Mouse (Mus musculus) lung, adult 2 months (tissue): ENCODE measurements around the gene Phf7. TPM values are rescaled to one million over a fixed set of nuclear protein-coding genes. Genes with fewer than 3 reads are reported as not detected.
A peak's percentile ranks its signal among the peaks of the same experiment; 100 is the strongest.

Experiments used
- DNase-seq: peaks from one replicate; pipeline ENCODE4 v3.0.0; 2022
- H3K4me1 ChIP-seq: fragments of 200-500 bp; 2 replicates; pipeline ENCODE4 v1.6.1; 2011; ENCODE audit warnings: low read length; ENCODE audit not compliant: control insufficient read depth, insufficient read depth
- H3K4me3 ChIP-seq: fragments of 200-500 bp; replicated peaks from 2 replicates; pipeline ENCODE3; 2011; ENCODE audit warnings: low read depth, mild to moderate bottlenecking, control low read depth, low read length; ENCODE audit errors: extremely low read depth
- CTCF ChIP-seq: fragments of 200-500 bp; IDR thresholded peaks from 2 replicates; pipeline ENCODE4 v1.5.1; 2011; ENCODE audit warnings: mild to moderate bottlenecking, low read length, control low read depth; ENCODE audit not compliant: insufficient read depth
- POLR2A ChIP-seq: fragments of 200-500 bp; IDR thresholded peaks from 2 replicates; pipeline ENCODE4 v1.6.1; 2011; ENCODE audit warnings: low read depth, mild to moderate bottlenecking, control low read depth, low read length, borderline replicate concordance; ENCODE audit errors: extremely low read depth
- WGBS: fragments of 180-500 bp; shearing (Covaris S2); methylation state at CpG from one replicate; pipeline ENCODE4 v1.1.7; 2018; 5-methylcytosine and 5-hydroxymethylcytosine counted together
- polyA plus RNA-seq: library from polyadenylated mRNA; depleted of rRNA; stranded (reverse); fragments of >200 nt; gene quantifications from 2 replicates; pipeline ENCODE4 v1.2.3, GENCODE M21; 2012; rRNA removed

Phf7 gene
- polyA plus RNA-seq = 4.8 and 5.4 TPM in 2 replicates

GRCm38 (mm10) chr14:31251084-31251604, at the start of gene Phf7, which contains the start of gene Bap1:
Gene Phf7, minus strand, starts transcription at chr14:31251317.
Gene Bap1, plus strand, starts transcription at chr14:31251450.
- peak; percentile 97 for DNase-seq
- WGBS = under 1% methylated on average over 73 of the region's 75 CpGs
- TF ChIP-seq CTCF = no peak
- peak; percentile 59; the same call in 1 of the 2 replicates for TF ChIP-seq POLR2A

GRCm38 (mm10) chr14:31285728-31286127, 34.6 kb upstream of the Phf7 start:
- no peak for TF ChIP-seq POLR2A
- TF ChIP-seq CTCF = no peak
- H3K4me1 ChIP-seq = no peaks in the 10 kb centered on the region
- DNase-seq = no peak
- WGBS = 73% methylated on average over 8 of the region's 8 CpGs
- no peak overlapping the region for H3K4me3 ChIP-seq

More at GRCm38 (mm10) chr14:31251084-31251604, at the start of gene Phf7, which contains the start of gene Bap1:
- peaks cover 3% of the 10 kb centered on the region for H3K4me1 ChIP-seq
- peak within 1 kb of the TSS; percentile 97 for H3K4me3 ChIP-seq

- no peak overlapping the region for H3K4me3 ChIP-seq
- peak; percentile 74 for DNase-seq
- TF ChIP-seq POLR2A (no peak), CTCF (peak; percentile 95)
- no peaks in the 10 kb centered on the region; the same call in 1 of the 2 replicates for H3K4me1 ChIP-seq
- WGBS = 21% methylated on average over 7 of the region's 7 CpGs
Measured at GRCm38 (mm10) chr14:31272164-31272563, 21.0 kb upstream of the Phf7 start.

- TF ChIP-seq CTCF (no peak), POLR2A (no peak)
- H3K4me1 ChIP-seq = no peaks in the 10 kb centered on the region; the same call in 1 of the 2 replicates
- 94% methylated on average over 6 of the region's 6 CpGs for WGBS
- H3K4me3 ChIP-seq = no peak overlapping the region
- DNase-seq = no peak
Measured at GRCm38 (mm10) chr14:31271121-31271520, 20.0 kb upstream of the Phf7 start.

- DNase-seq = peak; percentile 9
- no peaks in the 10 kb centered on the region; the same call in 1 of the 2 replicates for H3K4me1 ChIP-seq
- no peak for TF ChIP-seq POLR2A
- no peak for TF ChIP-seq CTCF
- H3K4me3 ChIP-seq = no peak overlapping the region
- WGBS = 19% methylated on average over 28 of the region's 28 CpGs
Measured at GRCm38 (mm10) chr14:31269456-31270100, 18.5 kb upstream of the Phf7 start.

- DNase-seq = no peak
- Histone ChIP-seq H3K4me1 (no peaks in the 10 kb centered on the region; the same call in 1 of the 2 replicates), H3K4me3 (no peak overlapping the region)
- 68% methylated on average over 9 of the region's 9 CpGs for WGBS
- TF ChIP-seq POLR2A (no peak), CTCF (no peak)
Measured at GRCm38 (mm10) chr14:31268301-31269001, 17.3 kb upstream of the Phf7 start.

- no peak overlapping the region for H3K4me3 ChIP-seq
- H3K4me1 ChIP-seq = no peaks in the 10 kb centered on the region; the same call in 1 of the 2 replicates
- no peak for TF ChIP-seq CTCF
- no peak for TF ChIP-seq POLR2A
- DNase-seq = no peak
- WGBS = 85% methylated on average over 11 of the region's 11 CpGs
Measured at GRCm38 (mm10) chr14:31267649-31268048, 16.5 kb upstream of the Phf7 start.

GRCm38 (mm10) chr14:31260932-31261331, 9.8 kb upstream of the Phf7 start:
- TF ChIP-seq CTCF = no peak
- no peak for TF ChIP-seq POLR2A
- Histone ChIP-seq H3K4me1 (no peaks in the 10 kb centered on the region), H3K4me3 (no peak overlapping the region)
- WGBS = 88% methylated on average over 9 of the region's 9 CpGs
- no peak for DNase-seq

- DNase-seq = no peak
- WGBS = 93% methylated on average over 4 of the region's 4 CpGs
Measured at GRCm38 (mm10) chr14:31260374-31260773, 9.3 kb upstream of the Phf7 start.

GRCm38 (mm10) chr14:31258476-31259050, 7.4 kb upstream of the Phf7 start:
- Histone ChIP-seq H3K4me1 (no peaks in the 10 kb centered on the region), H3K4me3 (no peak overlapping the region)
- no peak for DNase-seq
- 92% methylated on average over 14 of the region's 14 CpGs for WGBS
- TF ChIP-seq CTCF (no peak), POLR2A (no peak)

More at GRCm38 (mm10) chr14:31260374-31260773, 9.3 kb upstream of the Phf7 start:
- Histone ChIP-seq H3K4me1 (no peaks in the 10 kb centered on the region), H3K4me3 (no peak overlapping the region)
- no peak for TF ChIP-seq CTCF
- no peak for TF ChIP-seq POLR2A
